Mouse (Mus musculus) T-helper 17 cell (primary cell): ENCODE results near the gene C130073F10Rik.
"Not testable (repeated sequence)": the region's sequence is repeated elsewhere in the genome, so short reads cannot be mapped to it uniquely, and the experiment has no call there.

Experiments
- in situ Hi-C, 2 experiments: fragments of 300-600 bp; cut with MboI, MseI; formaldehyde crosslinking; loops; 1 replicate in 1 of 2; 2 replicates in 1 of 2; pipeline ENCODE4 v1.15.1; 2025; ENCODE audit warnings: high pct_unique_total_duplicates in 2 of 2

C130073F10Rik gene

DNA sequence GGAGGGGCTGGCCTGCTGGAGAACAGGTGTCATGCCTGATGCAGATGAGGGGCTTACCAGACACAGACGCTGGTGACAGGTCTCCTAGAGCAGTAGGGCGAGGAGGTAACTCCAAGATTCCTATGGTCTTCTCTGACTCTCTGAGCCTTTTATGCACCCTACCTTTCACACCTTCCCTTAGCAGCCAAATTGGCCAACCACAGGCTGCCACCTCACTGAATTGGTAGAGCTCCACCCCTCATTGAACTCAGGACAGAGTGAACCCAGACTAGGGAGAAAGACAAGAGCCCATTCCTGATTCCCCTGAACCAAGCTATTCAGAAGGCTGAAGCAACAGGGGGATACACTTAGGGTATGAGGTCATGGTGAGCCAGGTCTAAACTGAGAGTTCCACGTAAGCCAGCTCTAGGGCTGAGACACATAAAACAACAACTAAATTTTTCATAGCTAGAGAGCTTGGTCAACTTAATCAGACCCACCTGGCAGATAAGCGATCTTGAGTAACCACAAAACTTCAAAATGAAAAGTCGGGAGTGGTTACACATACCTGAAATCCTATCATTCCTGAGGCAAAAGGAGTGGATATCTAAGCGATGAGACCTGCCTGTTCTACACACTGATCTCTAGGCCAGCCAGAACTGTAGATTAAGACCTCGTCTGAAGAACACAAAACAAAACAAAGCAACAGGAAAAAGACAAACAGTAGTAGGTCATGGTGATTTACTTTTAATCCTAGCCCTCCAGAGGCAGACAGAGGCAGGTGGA, at the start of gene C130073F10Rik:
TSS of gene C130073F10Rik (minus strand) at position 134 of the 765 bp plus-strand sequence.
- in situ Hi-C loops = no loop called here

DNA sequence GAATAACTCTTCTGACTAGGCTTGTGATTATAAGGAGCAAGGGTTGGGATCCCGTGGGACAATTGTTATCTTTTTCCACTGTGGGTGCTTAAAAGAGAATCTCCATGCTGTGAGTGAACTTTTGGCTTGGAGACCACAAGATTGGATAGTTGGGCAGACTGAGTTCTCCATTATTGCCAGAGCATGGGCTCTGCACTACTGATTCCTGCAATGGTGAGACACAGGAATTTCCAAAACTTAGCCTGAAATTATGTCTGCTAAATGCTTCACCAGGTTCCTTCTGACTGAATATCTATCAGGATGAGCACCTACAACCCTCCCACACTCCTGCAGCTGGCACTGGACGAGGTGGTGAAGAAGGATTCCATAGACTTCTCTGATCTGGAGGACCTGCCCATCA, 46.5 kb upstream of the C130073F10Rik start, which contains the start of gene Gm12794:
TSS of gene Gm12794 (plus strand) at position 301 of the 400 bp plus-strand sequence.
- in situ Hi-C loops = not testable (repeated sequence)

GRCm38 (mm10) chr4:101908821-101909220, 15.2 kb upstream of the C130073F10Rik start, which contains the start of gene Gm12800:
Gene Gm12800, plus strand, starts transcription at chr4:101909121.
- in situ Hi-C loops = loop anchor here in 1 of 2 experiments (10.0 kb wide), 1 partner anchor 1976 kb away; no protein-coding TSS in a partner anchor

DNA sequence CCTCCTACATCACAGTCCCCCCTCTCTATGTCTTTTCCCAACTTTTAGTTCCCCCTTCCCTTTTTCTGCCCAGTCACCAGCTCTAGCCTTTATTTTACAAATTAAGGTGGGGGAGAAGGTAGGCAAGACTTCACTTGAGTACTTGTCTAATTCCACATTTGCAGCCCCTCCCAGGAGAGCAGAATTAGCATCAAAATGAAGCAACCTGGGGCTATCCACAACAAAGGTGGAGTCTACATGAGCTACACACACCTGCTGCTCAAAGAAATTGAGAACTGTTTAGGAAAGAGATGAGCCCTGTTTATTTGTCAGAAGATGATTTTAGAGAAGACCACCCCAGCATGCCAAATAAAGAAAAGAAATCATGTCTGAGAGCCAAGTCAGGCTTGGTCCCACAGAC, 4.2 kb downstream of the C130073F10Rik start:
- in situ Hi-C loops = no loop called here

GRCm38 (mm10) chr4:101883641-101884040, 9.9 kb downstream of the C130073F10Rik start:
- in situ Hi-C loops = no loop called here

- in situ Hi-C loops = loop anchor here in 1 of 2 experiments (10.0 kb wide), 1 partner anchor 1509 kb away; no protein-coding TSS in a partner anchor
These were observed 17.9 kb downstream of the C130073F10Rik start for GRCm38 (mm10) chr4:101875687-101876086.

- in situ Hi-C loops = loop anchor here in 1 of 2 experiments (10.0 kb wide), 1 partner anchor 1513 kb away; no protein-coding TSS in a partner anchor
These were observed 21.6 kb downstream of the C130073F10Rik start for GRCm38 (mm10) chr4:101872031-101872430.

- in situ Hi-C loops = no loop called here
These were observed 31.3 kb downstream of the C130073F10Rik start for GRCm38 (mm10) chr4:101862289-101862688.

GRCm38 (mm10) chr4:101860873-101861272, 32.7 kb downstream of the C130073F10Rik start:
- in situ Hi-C loops = no loop called here

- in situ Hi-C loops = no loop called here
These were observed 42.7 kb downstream of the C130073F10Rik start for GRCm38 (mm10) chr4:101850908-101851307.

DNA sequence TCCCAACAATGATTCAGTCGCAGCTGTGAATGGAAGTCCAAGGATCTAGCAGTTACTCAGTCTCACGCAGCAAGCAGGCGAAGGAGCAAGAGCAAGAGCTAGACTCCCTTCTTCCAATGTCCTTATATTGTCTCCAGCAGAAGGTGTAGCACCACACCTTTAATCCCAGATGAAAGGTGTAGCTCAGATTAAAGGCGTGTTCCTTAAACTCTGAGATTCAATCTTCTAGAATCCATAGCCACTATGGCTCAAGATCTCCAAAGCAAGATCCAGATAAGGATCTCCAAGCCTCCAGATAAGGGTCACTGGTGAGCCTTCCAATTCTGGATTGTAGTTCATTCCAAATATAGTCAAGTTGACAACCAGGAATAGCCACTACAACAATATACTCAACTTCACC, 49.7 kb downstream of the C130073F10Rik start, which contains the start of gene B020004J07Rik:
TSS of gene B020004J07Rik (minus strand) at position 101 of the 400 bp plus-strand sequence.
- in situ Hi-C loops = not testable (repeated sequence)
